Mouse (Mus musculus): ENCODE results near the gene Hbb-y. TPM values are rescaled to one million over a fixed set of nuclear protein-coding genes. Genes with fewer than 3 reads are reported as not detected.
A peak's percentile ranks its signal among the peaks of the same experiment; 100 is the strongest.

Gene Hbb-y
- 188 and 278 TPM in 2 replicates for polyA plus RNA-seq (2015; fragmentation: Nextera tagmentation; extraction: Ambion mirVana)

DNA sequence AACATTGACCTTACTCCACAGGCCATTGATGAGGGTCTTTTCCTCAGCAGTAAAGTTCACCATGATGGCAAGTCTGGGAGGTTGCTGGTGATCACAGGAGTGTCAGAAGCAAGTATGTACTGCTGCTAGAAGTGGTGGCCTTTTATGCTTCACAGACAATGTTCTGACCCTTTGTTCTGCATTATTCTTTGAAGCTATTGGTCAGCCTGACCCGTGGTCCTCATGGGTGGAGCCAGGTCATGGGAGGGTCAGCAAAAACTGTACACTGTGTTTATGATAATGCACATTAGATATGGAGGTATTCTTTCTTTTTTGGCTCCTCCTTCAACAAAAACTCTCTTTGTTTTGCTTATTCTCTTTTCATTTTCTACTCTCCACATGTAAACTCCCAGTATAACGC lies at the start of gene Hbb-y:
Gene Hbb-y, minus strand, starts transcription at position 127 of the 400 bp plus-strand sequence.
- no peak for ATAC-seq (replicated peaks; ENCODE audit: low FRiP score)
- H3K4me1 ChIP-seq: no peaks in the 10 kb centered on the region
- no peak within 1 kb of the TSS for H3K27ac ChIP-seq
- H3K9ac ChIP-seq: no peak within 1 kb of the TSS
- H3K4me3 ChIP-seq (replicated peaks): no peak within 1 kb of the TSS
- 72% methylated on average over 2 of the region's 2 CpGs for WGBS
- no peaks in the 10 kb centered on the region for H3K27me3 ChIP-seq
- no peaks in the 10 kb centered on the region for H3K9me3 ChIP-seq (replicated peaks)
- no peak within 1 kb of the TSS for H3K4me2 ChIP-seq
- no peaks in the 10 kb centered on the region for H3K36me3 ChIP-seq

DNA sequence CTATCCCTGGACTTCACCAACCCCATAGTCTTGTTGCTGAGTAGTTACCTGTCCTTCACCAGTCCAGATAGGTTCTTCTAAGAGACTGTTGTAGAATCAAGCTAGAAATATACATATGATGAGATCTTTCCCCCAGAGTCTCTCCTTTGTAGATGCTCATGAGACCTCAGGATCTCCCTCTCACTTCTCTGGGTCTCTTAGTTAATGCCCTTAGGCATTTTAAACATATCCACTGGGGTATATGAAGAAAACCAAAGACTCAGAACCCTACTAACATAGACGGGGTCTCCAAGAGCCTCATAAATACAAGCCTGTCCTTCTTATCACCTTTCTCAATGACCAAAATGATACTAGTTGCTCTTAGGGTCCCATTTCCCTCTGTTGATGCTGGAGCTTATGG lies 41.4 kb upstream of the Hbb-y start, which contains the start of gene Olfr64:
Gene Olfr64, minus strand, starts transcription at position 101 of the 400 bp plus-strand sequence.
- no peak within 1 kb of the TSS for H3K4me3 ChIP-seq (replicated peaks)
- WGBS: 70% methylated on average over 1 of the region's 1 CpGs
- ATAC-seq (replicated peaks; ENCODE audit: low FRiP score): no peak

DNA sequence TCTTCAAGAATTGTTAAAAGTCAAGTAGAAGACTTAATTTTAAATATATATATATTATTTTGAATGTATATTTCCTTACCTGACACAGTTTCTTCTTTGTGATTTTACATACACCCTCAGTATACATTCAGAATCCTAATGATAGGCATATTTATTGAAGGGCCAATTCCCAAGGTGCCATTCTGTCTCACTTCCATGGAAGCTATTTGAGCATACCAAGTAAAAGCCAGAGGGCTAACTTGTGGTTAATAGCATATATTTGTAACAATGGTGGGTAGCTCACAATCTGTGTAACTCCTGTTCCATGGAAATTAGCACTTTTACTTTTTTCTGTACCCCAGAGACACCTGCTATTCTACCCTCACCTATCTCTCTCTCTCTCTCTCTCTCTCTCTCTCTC lies 33.1 kb upstream of the Hbb-y start, which contains the start of gene Olfr66:
Gene Olfr66, minus strand, starts transcription at position 101 of the 400 bp plus-strand sequence.
- no peaks in the 10 kb centered on the region for H3K36me3 ChIP-seq
- no peak for ATAC-seq (replicated peaks; ENCODE audit: low FRiP score)
- H3K27me3 ChIP-seq: no peaks in the 10 kb centered on the region
- H3K4me1 ChIP-seq: no peaks in the 10 kb centered on the region
- H3K9ac ChIP-seq: no peak within 1 kb of the TSS
- no peak within 1 kb of the TSS for H3K4me2 ChIP-seq
- H3K9me3 ChIP-seq (replicated peaks): no peaks in the 10 kb centered on the region
- no peak within 1 kb of the TSS for H3K27ac ChIP-seq
- H3K4me3 ChIP-seq (replicated peaks): no peak within 1 kb of the TSS

More for the DNA sequence above, 41.4 kb upstream of the Hbb-y start, which contains the start of gene Olfr64:
- no peaks in the 10 kb centered on the region for H3K36me3 ChIP-seq
- no peaks in the 10 kb centered on the region for H3K4me1 ChIP-seq
- H3K27me3 ChIP-seq: no peaks in the 10 kb centered on the region
- H3K4me2 ChIP-seq: no peak within 1 kb of the TSS
- H3K9ac ChIP-seq: no peak within 1 kb of the TSS
- H3K9me3 ChIP-seq (replicated peaks): no peaks in the 10 kb centered on the region
- H3K27ac ChIP-seq: no peak within 1 kb of the TSS

DNA sequence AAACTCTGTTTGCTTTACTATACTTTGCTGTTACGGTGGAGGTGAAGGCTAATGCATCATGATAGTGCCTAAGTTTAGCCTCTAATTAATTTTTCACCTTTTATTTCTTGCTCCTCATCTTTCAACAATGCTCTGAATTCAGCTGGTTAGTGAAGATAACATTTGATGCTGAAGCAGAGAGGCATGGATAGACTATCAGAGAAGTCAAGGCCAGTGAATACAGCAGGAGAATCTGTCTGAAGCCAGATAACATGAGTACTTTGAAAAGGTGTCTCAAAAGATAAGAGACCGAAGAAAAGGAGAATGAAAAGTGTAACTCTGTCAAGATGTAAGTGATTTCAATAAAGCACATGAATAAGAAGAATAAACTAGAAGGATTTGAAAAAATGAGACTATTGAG lies 24.1 kb upstream of the Hbb-y start:
- Histone ChIP-seq H3K36me3 (no peaks in the 10 kb centered on the region), H3K4me2 (no peak overlapping the region), H3K27me3 (no peaks in the 10 kb centered on the region), H3K27ac (no peak overlapping the region), H3K4me1 (no peaks in the 10 kb centered on the region), H3K4me3 (replicated peaks) (no peak overlapping the region), H3K9ac (no peak overlapping the region), H3K9me3 (replicated peaks) (no peaks in the 10 kb centered on the region)
- no peak for ATAC-seq (replicated peaks; ENCODE audit: low FRiP score)
- 80% methylated on average over 2 of the region's 2 CpGs for WGBS

DNA sequence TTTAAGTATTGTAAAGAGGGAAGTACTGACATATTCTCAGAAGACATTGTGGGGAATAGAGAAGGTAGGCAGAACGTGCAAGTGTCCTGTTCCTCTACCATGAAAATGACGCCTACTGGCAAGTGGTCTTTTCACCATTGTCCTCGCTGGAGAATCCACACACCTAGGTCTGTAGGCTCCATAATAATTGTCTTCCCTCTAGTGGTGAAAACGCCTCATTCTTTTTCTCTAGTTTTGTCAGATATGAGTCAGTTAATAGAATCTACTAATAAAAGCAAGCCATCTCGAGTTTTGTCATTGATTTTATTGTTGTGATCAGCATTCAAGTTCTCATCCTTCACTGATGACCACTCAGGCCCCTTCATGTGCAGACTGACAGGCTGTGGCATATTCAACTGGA lies 21.4 kb upstream of the Hbb-y start:
- no peaks in the 10 kb centered on the region for H3K27me3 ChIP-seq
- H3K36me3 ChIP-seq: no peaks in the 10 kb centered on the region
- no peak overlapping the region for H3K27ac ChIP-seq
- H3K4me2 ChIP-seq: no peak overlapping the region
- H3K9ac ChIP-seq: no peak overlapping the region
- no peak for ATAC-seq (replicated peaks; ENCODE audit: low FRiP score)
- H3K4me1 ChIP-seq: no peaks in the 10 kb centered on the region
- H3K9me3 ChIP-seq (replicated peaks): no peaks in the 10 kb centered on the region
- WGBS: 48% methylated on average over 5 of the region's 5 CpGs
- H3K4me3 ChIP-seq (replicated peaks): no peak overlapping the region

DNA sequence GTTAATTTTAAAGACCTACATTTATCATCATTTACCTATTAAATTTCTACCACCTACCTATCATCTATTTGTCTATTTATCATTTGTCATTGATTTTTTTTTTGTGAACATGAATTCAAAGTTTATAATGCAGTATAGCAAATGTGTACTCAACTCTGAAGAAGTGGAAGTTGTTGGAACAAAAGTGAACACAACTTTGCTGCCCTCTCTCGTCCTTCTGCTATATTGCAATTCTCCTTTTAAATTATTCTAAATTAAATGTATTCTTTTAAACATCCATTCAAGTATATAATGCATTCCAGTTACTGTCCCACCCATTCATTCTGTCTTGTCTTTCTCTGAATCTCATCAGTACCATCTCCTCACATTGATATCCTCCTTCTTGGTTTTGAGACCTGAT lies 20.0 kb upstream of the Hbb-y start:
- Histone ChIP-seq H3K4me2 (no peak overlapping the region), H3K4me1 (no peaks in the 10 kb centered on the region), H3K27me3 (no peaks in the 10 kb centered on the region), H3K9me3 (replicated peaks) (no peaks in the 10 kb centered on the region), H3K36me3 (no peaks in the 10 kb centered on the region), H3K27ac (no peak overlapping the region), H3K9ac (no peak overlapping the region), H3K4me3 (replicated peaks) (no peak overlapping the region)
- no peak for ATAC-seq (replicated peaks; ENCODE audit: low FRiP score)
- WGBS: 10% methylated on average over 1 of the region's 1 CpGs

DNA sequence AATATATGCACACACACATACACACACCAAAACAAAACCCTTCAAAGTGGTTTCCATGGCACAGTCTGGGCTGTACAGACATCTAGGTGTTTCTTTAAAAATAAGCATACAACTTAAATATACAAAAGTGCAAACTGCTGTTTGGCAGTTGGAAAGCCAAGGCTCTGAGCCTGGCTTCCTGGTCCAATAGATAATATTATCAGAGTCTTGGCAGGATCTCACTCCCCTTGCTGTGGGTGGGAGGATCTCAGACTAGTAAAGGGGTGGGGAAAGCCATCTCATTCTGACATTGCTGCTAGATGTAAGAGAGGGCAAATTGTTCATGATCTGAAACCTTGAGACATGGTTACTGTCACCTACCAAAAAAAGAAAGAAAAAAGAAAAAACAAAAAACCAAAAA lies 17.7 kb upstream of the Hbb-y start:
- H3K27me3 ChIP-seq: no peaks in the 10 kb centered on the region
- no peak overlapping the region for H3K9ac ChIP-seq
- no peak overlapping the region for H3K4me3 ChIP-seq (replicated peaks)
- peak; percentile 84; the same call in 1 of the 2 replicates for ATAC-seq (replicated peaks; ENCODE audit: low FRiP score)
- no peak overlapping the region for H3K4me2 ChIP-seq
- no peak overlapping the region for H3K27ac ChIP-seq
- H3K9me3 ChIP-seq (replicated peaks): no peaks in the 10 kb centered on the region
- no peaks in the 10 kb centered on the region for H3K4me1 ChIP-seq
- no peaks in the 10 kb centered on the region for H3K36me3 ChIP-seq

DNA sequence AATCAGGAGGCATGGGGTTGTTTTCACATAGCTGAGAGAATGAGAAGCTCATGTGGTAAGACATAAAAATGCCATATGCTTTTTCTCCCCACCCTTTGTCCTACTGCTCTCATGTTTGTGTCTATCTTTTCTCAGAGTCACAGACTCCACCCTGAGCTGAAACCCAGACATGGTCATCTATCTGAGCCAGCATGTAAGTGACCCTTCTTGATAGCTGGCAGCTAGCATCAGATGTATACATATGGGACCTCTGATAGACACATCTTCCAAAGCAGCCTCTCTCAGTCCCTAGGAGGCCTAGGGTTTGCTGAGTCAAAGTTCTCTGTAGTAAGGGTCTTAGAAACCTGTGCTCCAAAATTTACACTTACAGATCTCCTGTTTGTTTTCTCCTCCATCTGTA lies 12.7 kb upstream of the Hbb-y start:
- ATAC-seq (replicated peaks; ENCODE audit: low FRiP score): peak; percentile 91
- H3K4me2 ChIP-seq: no peak overlapping the region
- H3K4me1 ChIP-seq: no peaks in the 10 kb centered on the region

DNA sequence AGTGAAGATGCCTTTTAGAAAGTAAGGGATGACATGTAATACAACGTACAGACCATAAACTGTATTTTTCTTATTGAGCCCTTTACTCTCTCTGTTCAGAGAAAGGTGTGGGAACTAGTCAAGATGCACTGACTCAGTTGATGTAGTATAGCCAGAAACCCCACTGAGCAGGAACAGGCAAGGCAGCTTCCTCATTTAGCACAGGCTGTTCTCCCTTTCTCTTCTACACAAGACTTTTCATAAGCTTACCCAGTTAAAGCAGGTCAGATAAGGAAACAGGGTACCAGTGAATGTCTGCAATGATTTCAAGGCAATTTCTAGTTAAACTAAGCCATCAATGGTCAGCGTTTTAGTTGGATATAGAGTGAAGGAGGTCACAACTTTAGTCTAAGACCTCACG lies 8.5 kb upstream of the Hbb-y start:
- no peak for ATAC-seq (replicated peaks; ENCODE audit: low FRiP score)
- H3K4me1 ChIP-seq: no peaks in the 10 kb centered on the region
- no peak overlapping the region for H3K4me3 ChIP-seq (replicated peaks)
- no peaks in the 10 kb centered on the region for H3K27me3 ChIP-seq
- H3K4me2 ChIP-seq: no peak overlapping the region
- H3K9me3 ChIP-seq (replicated peaks): no peaks in the 10 kb centered on the region
- H3K9ac ChIP-seq: no peak overlapping the region
- H3K36me3 ChIP-seq: no peaks in the 10 kb centered on the region
- no peak overlapping the region for H3K27ac ChIP-seq
- WGBS: 80% methylated on average over 3 of the region's 3 CpGs

More for the DNA sequence above, 12.7 kb upstream of the Hbb-y start:
- H3K9me3 ChIP-seq (replicated peaks): no peaks in the 10 kb centered on the region
- no peaks in the 10 kb centered on the region for H3K36me3 ChIP-seq
- H3K9ac ChIP-seq: no peak overlapping the region
- H3K27me3 ChIP-seq: no peaks in the 10 kb centered on the region
- no peak overlapping the region for H3K4me3 ChIP-seq (replicated peaks)
- H3K27ac ChIP-seq: no peak overlapping the region

DNA sequence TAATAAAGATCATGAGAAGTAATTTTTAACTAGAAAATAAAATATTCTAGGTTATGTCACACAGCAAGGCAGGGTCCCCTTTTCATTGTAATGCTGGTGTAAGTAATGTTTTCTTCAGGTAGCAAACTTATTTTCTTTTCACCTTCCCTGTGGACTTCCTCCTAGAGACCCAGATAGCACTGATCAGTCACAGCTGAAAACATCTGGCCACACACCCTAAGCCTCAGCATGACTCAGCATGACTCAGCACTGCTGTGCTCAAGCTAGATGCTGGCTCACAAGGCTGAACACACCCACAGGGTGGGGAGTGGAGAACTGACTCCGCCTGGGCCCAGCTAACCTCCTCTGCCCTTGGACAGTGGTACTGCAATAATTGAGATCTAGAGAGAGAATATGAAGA lies 7.8 kb upstream of the Hbb-y start:
- no peaks in the 10 kb centered on the region for H3K36me3 ChIP-seq
- no peak overlapping the region for H3K27ac ChIP-seq
- H3K4me1 ChIP-seq: no peaks in the 10 kb centered on the region
- H3K4me2 ChIP-seq: no peak overlapping the region
- ATAC-seq (replicated peaks; ENCODE audit: low FRiP score): peak; percentile 82
- no peak overlapping the region for H3K9ac ChIP-seq
- 45% methylated on average over 1 of the region's 1 CpGs for WGBS
- no peaks in the 10 kb centered on the region for H3K27me3 ChIP-seq
- no peak overlapping the region for H3K4me3 ChIP-seq (replicated peaks)
- H3K9me3 ChIP-seq (replicated peaks): no peaks in the 10 kb centered on the region

DNA sequence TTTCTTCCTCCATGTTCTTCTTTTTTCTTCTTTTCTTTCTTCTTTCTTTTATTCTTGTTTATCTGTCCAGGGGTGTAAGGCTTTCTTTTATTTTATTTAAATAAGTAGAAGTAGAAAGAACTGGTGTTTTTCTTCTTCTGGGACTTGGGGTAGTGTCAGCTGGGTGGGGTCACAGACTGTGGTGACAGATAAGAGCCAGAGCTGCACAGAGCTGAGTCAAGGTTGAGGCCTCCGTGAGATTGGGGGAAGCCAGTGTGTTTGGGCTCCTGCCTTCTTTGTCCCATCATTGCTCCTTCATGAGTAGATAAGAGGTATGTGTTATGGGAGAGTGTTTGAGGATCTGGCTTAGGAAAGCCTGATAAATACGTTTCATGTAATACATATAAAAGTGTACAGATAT lies 6.1 kb upstream of the Hbb-y start:
- H3K27ac ChIP-seq: no peak overlapping the region
- H3K4me2 ChIP-seq: no peak overlapping the region
- no peak overlapping the region for H3K9ac ChIP-seq
- ATAC-seq (replicated peaks; ENCODE audit: low FRiP score): peak; percentile 91
- no peaks in the 10 kb centered on the region for H3K27me3 ChIP-seq
- 63% methylated on average over 2 of the region's 2 CpGs for WGBS
- no peaks in the 10 kb centered on the region for H3K4me1 ChIP-seq
- H3K9me3 ChIP-seq (replicated peaks): no peaks in the 10 kb centered on the region
- no peak overlapping the region for H3K4me3 ChIP-seq (replicated peaks)
- no peaks in the 10 kb centered on the region for H3K36me3 ChIP-seq

DNA sequence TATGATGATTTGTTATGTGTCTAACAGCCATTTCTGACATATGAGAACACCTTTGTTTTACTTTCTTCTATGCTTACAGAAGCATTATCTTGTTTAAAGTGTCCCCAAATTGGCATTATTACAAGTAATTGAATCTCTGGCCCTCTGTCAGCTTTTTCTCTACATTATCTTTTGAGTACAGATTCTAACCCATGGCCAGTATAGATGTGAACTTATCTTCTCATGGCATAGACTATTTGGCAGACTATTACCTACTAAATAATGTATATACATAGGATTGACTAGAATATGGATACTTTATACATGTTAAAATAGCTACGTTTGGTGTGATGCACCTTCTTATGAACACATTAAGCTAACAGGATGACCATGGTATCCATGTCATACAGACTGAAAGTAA lies 1.7 kb upstream of the Hbb-y start:
- no peak overlapping the region for H3K27ac ChIP-seq
- H3K36me3 ChIP-seq: no peaks in the 10 kb centered on the region
- H3K4me3 ChIP-seq (replicated peaks): no peak overlapping the region
- no peak overlapping the region for H3K4me2 ChIP-seq
- 72% methylated on average over 1 of the region's 1 CpGs for WGBS
- H3K9ac ChIP-seq: no peak overlapping the region
- no peak for ATAC-seq (replicated peaks; ENCODE audit: low FRiP score)
- H3K9me3 ChIP-seq (replicated peaks): no peaks in the 10 kb centered on the region
- no peaks in the 10 kb centered on the region for H3K4me1 ChIP-seq
- H3K27me3 ChIP-seq: no peaks in the 10 kb centered on the region

DNA sequence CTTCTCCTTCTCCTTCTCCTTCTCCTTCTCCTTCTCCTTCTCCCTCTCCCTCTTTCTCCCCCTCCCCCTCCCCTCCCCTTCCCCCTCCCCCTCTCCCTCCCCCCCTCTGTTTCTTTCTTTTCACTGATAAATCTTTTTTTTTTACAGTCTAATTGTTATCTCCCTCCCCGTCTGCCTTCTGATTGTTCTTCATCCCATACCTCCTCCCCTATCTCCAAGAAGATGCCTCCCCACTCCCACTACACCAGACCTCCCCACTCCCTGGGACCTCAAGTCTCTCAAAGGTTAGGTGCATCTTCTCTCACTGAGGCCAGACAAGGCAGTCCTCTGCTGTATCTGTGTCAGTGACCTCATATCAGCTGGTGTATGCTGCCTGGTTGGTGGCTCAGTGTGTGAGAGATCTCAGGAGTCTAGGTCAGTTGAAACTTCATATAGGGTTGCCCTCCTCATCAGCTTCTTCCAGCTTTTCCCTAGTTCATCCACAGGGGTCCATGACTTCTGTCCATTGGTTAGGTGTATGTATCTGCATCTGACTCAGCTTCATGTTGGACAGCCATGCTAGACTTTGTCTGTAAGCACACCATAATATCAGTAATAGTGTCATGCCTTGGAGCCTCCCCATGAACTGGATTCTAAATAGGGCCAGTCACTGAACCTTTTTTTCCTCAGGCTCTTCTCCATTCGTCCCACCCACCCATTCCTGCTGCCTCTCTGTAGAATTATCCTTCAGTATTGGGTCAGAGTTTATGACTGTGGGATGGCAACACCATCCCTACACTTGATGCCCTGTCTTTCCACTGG lies 8.3 kb downstream of the Hbb-y start:
- no peak for ATAC-seq (replicated peaks; ENCODE audit: low FRiP score)
- Histone ChIP-seq H3K27ac (no peak overlapping the region), H3K4me3 (replicated peaks) (no peak overlapping the region), H3K4me2 (no peak overlapping the region), H3K27me3 (no peaks in the 10 kb centered on the region), H3K9me3 (replicated peaks) (no peaks in the 10 kb centered on the region), H3K9ac (no peak overlapping the region), H3K36me3 (no peaks in the 10 kb centered on the region), H3K4me1 (no peaks in the 10 kb centered on the region)
- WGBS: 76% methylated on average over 2 of the region's 2 CpGs

Data from kidney, embryonic 15.5 days (tissue).